Mouse (Mus musculus) heart, adult 2 months (tissue): ENCODE measurements at regions not wholly inside any gene's neighbourhood (a gene's known extent, or its start where the extent isn't known, plus 50 kb on each side); places are given as distances from the start of the nearest gene placed in this dataset.
A peak's percentile ranks its signal among the peaks of the same experiment; 100 is the strongest.

Source experiments
- DNase-seq, 2 experiments: peaks; one replicate each; pipeline ENCODE4 v3.0.0; 2021
- H3K27ac ChIP-seq: fragments of 200-600 bp; 2 replicates; pipeline ENCODE4 v1.8.1; 2022
- H3K27me3 ChIP-seq: fragments of 200-500 bp; 2 replicates; pipeline ENCODE4 v1.6.1; 2012; ENCODE audit warnings: mild to moderate bottlenecking, low read length, inconsistent platforms, mixed read lengths; ENCODE audit not compliant: control insufficient read depth, insufficient read depth
- H3K36me3 ChIP-seq: fragments of 200-500 bp; 2 replicates; pipeline ENCODE4 v1.6.1; 2012; ENCODE audit warnings: low read length, inconsistent platforms; ENCODE audit not compliant: control insufficient read depth, insufficient read depth
- H3K4me1 ChIP-seq: fragments of 200-500 bp; 2 replicates; pipeline ENCODE4 v1.6.1; 2011; ENCODE audit warnings: low read length; ENCODE audit not compliant: control insufficient read depth, insufficient read depth
- H3K4me3 ChIP-seq: fragments of 200-600 bp; 2 replicates; pipeline ENCODE4 v1.8.1; 2022
- H3K79me2 ChIP-seq: fragments of 200-500 bp; replicated peaks from 2 replicates; pipeline ENCODE4 v1.6.1; 2012; ENCODE audit warnings: mild to moderate bottlenecking, inconsistent platforms, low read length, moderate library complexity, mixed read lengths; ENCODE audit not compliant: control insufficient read depth, insufficient read depth
- H3K9ac ChIP-seq: fragments of 200-500 bp; 2 replicates; pipeline ENCODE4 v1.6.1; 2012; ENCODE audit warnings: low read depth, mild to moderate bottlenecking, control low read depth, inconsistent platforms, low read length, mixed read lengths
- CTCF ChIP-seq: fragments of 200-600 bp; IDR thresholded peaks from 2 replicates; pipeline ENCODE4 v1.8.1; 2022; ENCODE audit warnings: antibody characterized with exemption, mild to moderate bottlenecking, moderate library complexity
- EP300 ChIP-seq: fragments of 200-500 bp; IDR thresholded peaks from 2 replicates; pipeline ENCODE4 v1.6.1; 2011; ENCODE audit warnings: low read depth, low read length, control low read depth; ENCODE audit not compliant: insufficient read depth
- POLR2A ChIP-seq: fragments of 200-500 bp; IDR thresholded peaks from 2 replicates; pipeline ENCODE4 v1.6.1; 2011; ENCODE audit warnings: mild to moderate bottlenecking, low read depth, low read length, control low read depth; ENCODE audit not compliant: insufficient read depth
- WGBS: fragments of 180-500 bp; shearing (Covaris S2); methylation state at CpG from one replicate; pipeline ENCODE4 v1.1.7; 2018; 5-methylcytosine and 5-hydroxymethylcytosine counted together
- intact Hi-C: fragments of 180-260 bp; cut with DNase I; formaldehyde crosslinking; loops from one replicate; pipeline ENCODE4 v1.15.1; 2025

DNA sequence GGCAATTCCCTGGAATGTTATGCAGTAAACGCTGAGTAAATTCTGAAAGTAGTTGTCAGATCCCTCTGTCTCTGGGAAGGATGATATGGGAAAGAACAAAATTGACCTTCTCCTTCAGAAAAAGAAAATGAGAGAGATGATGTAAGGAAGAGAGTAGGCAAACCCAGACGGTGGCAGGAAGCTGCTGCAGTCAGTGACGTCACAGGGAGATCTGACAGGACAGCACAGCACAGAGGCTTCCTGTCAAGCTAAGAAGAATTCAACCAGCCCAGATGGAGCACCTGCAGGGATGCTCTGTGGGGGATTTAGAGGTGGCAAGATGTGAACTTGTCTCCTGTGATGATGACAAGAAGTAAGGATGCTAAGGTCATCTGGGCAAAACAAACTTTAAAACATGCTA lies 107.7 kb upstream of the Cox10 start:
- no peak overlapping the region for H3K27ac ChIP-seq
- H3K36me3 ChIP-seq = no peaks in the 10 kb centered on the region
- H3K4me3 ChIP-seq = no peak overlapping the region
- intact Hi-C loops = no loop called here
- TF ChIP-seq POLR2A = no peak
- TF ChIP-seq EP300 = no peak
- TF ChIP-seq CTCF = no peak
- WGBS = 39% methylated on average over 3 of the region's 3 CpGs
- H3K79me2 ChIP-seq = no peaks in the 10 kb centered on the region
- H3K27me3 ChIP-seq = no peaks in the 10 kb centered on the region
- DNase-seq = no peak
- no peaks in the 10 kb centered on the region for H3K4me1 ChIP-seq
- H3K9ac ChIP-seq = no peak overlapping the region

DNA sequence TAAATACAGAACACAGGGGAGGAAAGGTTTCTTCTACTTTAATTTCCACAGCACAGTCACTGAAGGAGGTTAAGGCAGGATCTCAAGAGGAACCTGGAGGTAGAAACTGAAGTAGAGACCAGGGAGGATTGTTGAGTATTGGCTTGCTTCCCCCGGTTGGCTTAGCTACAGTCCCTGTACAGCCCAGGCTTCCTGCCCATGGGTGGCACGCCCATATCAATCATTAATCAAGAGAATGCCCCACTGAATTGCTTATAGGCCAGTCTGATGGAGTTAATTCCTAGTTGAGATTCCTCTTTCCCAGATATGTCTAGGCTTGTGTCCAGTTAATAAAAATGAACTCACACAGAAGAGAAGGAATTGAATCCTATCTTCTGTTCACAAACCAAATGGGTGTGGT lies 107.3 kb upstream of the Cox10 start:
- Histone ChIP-seq H3K27me3 (no peaks in the 10 kb centered on the region), H3K27ac (no peak overlapping the region), H3K4me1 (no peaks in the 10 kb centered on the region), H3K79me2 (no peaks in the 10 kb centered on the region), H3K4me3 (no peak overlapping the region), H3K36me3 (no peaks in the 10 kb centered on the region), H3K9ac (no peak overlapping the region)
- no peak for DNase-seq
- intact Hi-C loops = no loop called here
- 54% methylated on average over 2 of the region's 2 CpGs for WGBS
- TF ChIP-seq EP300 = no peak
- no peak for TF ChIP-seq POLR2A
- no peak for TF ChIP-seq CTCF

DNA sequence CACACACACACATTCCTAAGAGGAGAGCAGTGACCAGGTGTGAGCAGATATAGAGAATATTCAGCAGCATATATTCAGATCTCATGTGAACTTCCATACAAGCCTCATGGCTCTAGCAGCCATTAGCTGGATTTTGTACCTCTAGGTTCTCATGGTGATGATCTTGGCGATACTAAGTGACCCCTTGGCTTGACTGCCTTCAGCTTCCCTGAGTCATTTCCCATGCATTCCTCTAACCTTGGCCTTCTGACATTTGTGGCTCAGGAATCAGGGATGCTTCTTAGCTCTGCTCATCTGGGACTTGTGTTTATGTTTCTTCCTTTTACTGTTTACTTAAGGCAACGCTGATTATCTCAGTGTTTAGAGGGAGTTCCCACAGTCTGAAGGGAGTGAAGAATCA lies 100.8 kb upstream of the Cox10 start:
- TF ChIP-seq EP300 (no peak), CTCF (no peak), POLR2A (no peak)
- Histone ChIP-seq H3K79me2 (no peaks in the 10 kb centered on the region), H3K27me3 (no peaks in the 10 kb centered on the region), H3K36me3 (no peaks in the 10 kb centered on the region), H3K9ac (no peak overlapping the region), H3K4me3 (no peak overlapping the region), H3K4me1 (no peaks in the 10 kb centered on the region), H3K27ac (no peak overlapping the region)
- DNase-seq = no peak
- intact Hi-C loops = no loop called here
- 15% methylated on average over 2 of the region's 2 CpGs for WGBS

DNA sequence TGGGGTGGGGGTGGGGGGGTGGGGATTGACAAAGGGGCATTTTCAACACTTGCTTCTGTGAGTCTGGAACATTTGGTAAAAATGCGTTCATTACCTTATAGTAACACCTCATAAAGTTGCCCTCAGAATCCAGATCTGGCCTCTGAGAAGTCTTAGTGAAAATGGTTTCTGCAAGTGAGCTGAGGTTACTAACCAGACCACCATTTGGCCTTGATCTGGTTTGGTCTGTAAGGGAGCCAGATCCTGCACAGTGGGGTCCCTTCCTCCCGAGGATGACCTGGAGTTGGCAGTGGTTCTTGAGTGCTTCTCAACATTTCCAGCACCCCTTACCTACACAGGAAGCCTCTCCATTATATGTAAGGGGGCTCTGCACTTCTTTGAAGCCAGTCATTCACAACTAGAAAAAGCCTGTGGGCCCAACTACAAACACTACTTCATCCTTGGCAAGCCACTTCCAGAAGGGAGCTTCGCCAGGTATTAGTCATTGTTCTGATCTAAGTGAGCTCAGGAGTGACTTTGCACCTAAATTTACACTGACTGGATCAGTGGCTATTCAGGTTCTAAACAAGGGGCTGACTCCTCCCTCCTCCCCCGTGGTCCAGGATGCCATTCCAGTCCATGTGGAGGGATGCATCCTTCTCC lies 94.3 kb upstream of the Cox10 start:
- H3K27me3 ChIP-seq = no peaks in the 10 kb centered on the region
- no peak overlapping the region for H3K27ac ChIP-seq
- DNase-seq = no peak
- no peak overlapping the region for H3K4me3 ChIP-seq
- H3K79me2 ChIP-seq = no peaks in the 10 kb centered on the region
- TF ChIP-seq POLR2A (no peak), CTCF (no peak), EP300 (no peak)
- no peaks in the 10 kb centered on the region for H3K36me3 ChIP-seq
- no peaks in the 10 kb centered on the region for H3K4me1 ChIP-seq
- intact Hi-C loops = no loop called here
- H3K9ac ChIP-seq = no peak overlapping the region
- WGBS = 56% methylated on average over 4 of the region's 4 CpGs

DNA sequence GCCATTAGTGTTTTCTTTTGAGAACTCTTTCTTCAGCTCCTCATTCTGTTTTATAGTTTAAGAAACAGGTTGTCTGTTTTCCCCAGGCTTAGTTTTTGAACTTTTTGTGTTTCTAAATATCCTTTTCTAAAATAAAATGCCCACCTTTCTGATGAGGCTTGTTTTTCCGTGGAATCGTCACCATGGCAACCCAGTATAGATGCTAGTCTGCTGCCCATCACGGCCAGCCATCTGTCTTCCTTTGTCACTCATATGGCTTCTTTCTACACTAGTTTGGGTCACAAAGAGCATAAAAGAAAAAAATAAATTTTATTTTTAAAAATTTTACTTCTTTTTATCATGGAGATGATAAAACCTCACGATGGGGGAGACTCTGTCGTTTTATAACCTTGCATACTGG lies 93.7 kb upstream of the Cox10 start:
- no peak overlapping the region for H3K4me3 ChIP-seq
- H3K79me2 ChIP-seq = no peaks in the 10 kb centered on the region
- intact Hi-C loops = no loop called here
- no peak overlapping the region for H3K27ac ChIP-seq
- no peaks in the 10 kb centered on the region for H3K4me1 ChIP-seq
- no peak for DNase-seq
- peaks cover 2% of the 10 kb centered on the region; the same call in 1 of the 2 replicates for H3K27me3 ChIP-seq
- 79% methylated on average over 5 of the region's 5 CpGs for WGBS
- TF ChIP-seq EP300 (no peak), POLR2A (no peak), CTCF (no peak)
- no peaks in the 10 kb centered on the region for H3K36me3 ChIP-seq
- no peak overlapping the region for H3K9ac ChIP-seq

DNA sequence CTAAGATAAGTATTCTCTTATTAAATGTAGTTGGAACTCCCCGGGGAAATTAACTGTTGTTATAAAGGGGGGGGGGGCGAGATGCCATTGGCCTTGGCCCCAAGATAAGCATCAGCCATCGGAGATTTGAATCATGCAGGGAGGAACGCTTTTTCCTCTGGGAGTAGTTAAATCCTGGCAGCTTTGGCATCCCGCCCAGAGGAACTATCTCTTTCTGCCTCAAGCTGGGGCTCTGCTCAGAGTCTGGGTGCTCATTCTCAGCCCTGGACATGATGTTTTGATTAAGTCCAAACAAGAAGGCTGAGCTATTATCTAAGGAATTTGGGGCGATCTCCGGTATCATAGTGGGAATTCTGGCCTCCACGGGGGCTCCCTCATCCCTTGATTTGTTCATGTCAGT lies 89.4 kb upstream of the Cox10 start:
- no peaks in the 10 kb centered on the region for H3K4me1 ChIP-seq
- DNase-seq = peak in 1 of 2 experiments; percentile 4
- H3K9ac ChIP-seq = no peak overlapping the region
- WGBS = 25% methylated on average over 8 of the region's 8 CpGs
- H3K36me3 ChIP-seq = no peaks in the 10 kb centered on the region
- H3K27me3 ChIP-seq = peaks cover 2% of the 10 kb centered on the region; the same call in 1 of the 2 replicates
- no peaks in the 10 kb centered on the region for H3K79me2 ChIP-seq
- intact Hi-C loops = no loop called here
- no peak for TF ChIP-seq EP300
- no peak for TF ChIP-seq POLR2A
- no peak for TF ChIP-seq CTCF
- H3K27ac ChIP-seq = no peak overlapping the region
- H3K4me3 ChIP-seq = no peak overlapping the region

DNA sequence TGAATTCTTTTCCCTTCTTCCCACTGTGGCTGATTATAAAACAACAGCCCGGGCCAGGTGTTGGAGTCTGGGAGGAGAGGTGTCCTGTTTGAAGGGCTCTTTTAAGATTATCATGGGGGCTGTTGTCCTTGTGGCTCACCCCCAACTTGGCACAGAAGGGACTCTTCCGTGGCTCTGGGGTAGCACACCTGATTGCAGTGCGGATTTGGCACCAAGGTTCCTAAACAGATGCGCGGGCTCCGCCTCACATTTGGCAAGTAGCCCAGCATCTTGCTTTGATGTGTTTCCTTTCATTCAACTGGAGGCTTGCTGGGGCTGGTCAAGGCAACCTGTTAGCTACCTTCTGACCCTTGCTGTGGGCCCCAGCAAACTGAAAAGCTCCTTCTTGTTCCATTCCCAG lies 85.5 kb upstream of the Cox10 start:
- Histone ChIP-seq H3K4me1 (no peaks in the 10 kb centered on the region), H3K27ac (no peak overlapping the region), H3K79me2 (no peaks in the 10 kb centered on the region), H3K27me3 (peaks cover 2% of the 10 kb centered on the region; the same call in 1 of the 2 replicates), H3K4me3 (no peak overlapping the region), H3K9ac (no peak overlapping the region), H3K36me3 (no peaks in the 10 kb centered on the region)
- WGBS = 44% methylated on average over 6 of the region's 6 CpGs
- TF ChIP-seq CTCF = no peak
- no peak for TF ChIP-seq POLR2A
- TF ChIP-seq EP300 = no peak
- no peak for DNase-seq
- intact Hi-C loops = no loop called here
